Mouse (Mus musculus): ENCODE measurements around the gene Lrrc42. TPM values are rescaled to one million over a fixed set of nuclear protein-coding genes. Genes with fewer than 3 reads are reported as not detected.

Lrrc42 gene
- polyA plus RNA-seq, 1 experiment from 2014 or later, result 70.4 TPM

- ATAC-seq (replicated peaks; ENCODE audit: insufficient number of reproducible peaks, low FRiP score, low TSS enrichment), result no peak
- H3K9me3 ChIP-seq (replicated peaks; ENCODE audit: control insufficient read depth, low read length), result no peaks in the 10 kb centered on the region
- 78% methylated on average over 7 of the region's 7 CpGs for WGBS (ENCODE audit: insufficient replicate concordance)
Measured at GRCm38 (mm10) chr4:107291611-107292272, 38.4 kb upstream of the Lrrc42 start.

GRCm38 (mm10) chr4:107287517-107287916 lies 34.2 kb upstream of the Lrrc42 start:
- 87% methylated on average over 2 of the region's 2 CpGs for WGBS (ENCODE audit: insufficient replicate concordance)
- H3K4me1 ChIP-seq (ENCODE audit: control insufficient read depth, insufficient read depth, low read length), result peaks cover 6% of the 10 kb centered on the region; the same call in 1 of the 2 replicates

More at GRCm38 (mm10) chr4:107291611-107292272, 38.4 kb upstream of the Lrrc42 start:
- Histone ChIP-seq H3K27me3 (ENCODE audit: control insufficient read depth, insufficient read depth, low read length) (no peaks in the 10 kb centered on the region), H3K4me3 (ENCODE audit: low read depth, low read length) (no peak overlapping the region), H3K4me1 (ENCODE audit: control insufficient read depth, insufficient read depth, low read length) (peaks cover 6% of the 10 kb centered on the region; the same call in 1 of the 2 replicates), H3K36me3 (ENCODE audit: control insufficient read depth, insufficient read depth, low read length) (no peaks in the 10 kb centered on the region), H3K4me2 (no peak overlapping the region), H3K27ac (ENCODE audit: low read depth, low read length) (no peak overlapping the region), H3K9ac (ENCODE audit: low read depth, low read length) (no peak overlapping the region)

GRCm38 (mm10) chr4:107286386-107286785 lies 33.1 kb upstream of the Lrrc42 start:
- Histone ChIP-seq H3K4me2 (no peak overlapping the region), H3K9ac (ENCODE audit: low read depth, low read length) (no peak overlapping the region), H3K27me3 (ENCODE audit: control insufficient read depth, insufficient read depth, low read length) (no peaks in the 10 kb centered on the region), H3K4me1 (ENCODE audit: control insufficient read depth, insufficient read depth, low read length) (no peaks in the 10 kb centered on the region), H3K27ac (ENCODE audit: low read depth, low read length) (no peak overlapping the region), H3K4me3 (ENCODE audit: low read depth, low read length) (no peak overlapping the region), H3K9me3 (replicated peaks; ENCODE audit: control insufficient read depth, low read length) (no peaks in the 10 kb centered on the region), H3K36me3 (ENCODE audit: control insufficient read depth, insufficient read depth, low read length) (no peaks in the 10 kb centered on the region)
- WGBS (ENCODE audit: insufficient replicate concordance), result 84% methylated on average over 8 of the region's 8 CpGs
- no peak for ATAC-seq (replicated peaks; ENCODE audit: insufficient number of reproducible peaks, low FRiP score, low TSS enrichment)

More at GRCm38 (mm10) chr4:107287517-107287916, 34.2 kb upstream of the Lrrc42 start:
- Histone ChIP-seq H3K36me3 (ENCODE audit: control insufficient read depth, insufficient read depth, low read length) (no peaks in the 10 kb centered on the region), H3K4me3 (ENCODE audit: low read depth, low read length) (no peak overlapping the region), H3K27ac (ENCODE audit: low read depth, low read length) (no peak overlapping the region), H3K9ac (ENCODE audit: low read depth, low read length) (no peak overlapping the region), H3K4me2 (no peak overlapping the region), H3K27me3 (ENCODE audit: control insufficient read depth, insufficient read depth, low read length) (no peaks in the 10 kb centered on the region), H3K9me3 (replicated peaks; ENCODE audit: control insufficient read depth, low read length) (no peaks in the 10 kb centered on the region)
- ATAC-seq (replicated peaks; ENCODE audit: insufficient number of reproducible peaks, low FRiP score, low TSS enrichment), result no peak

- no peak overlapping the region for H3K4me2 ChIP-seq
- no peak overlapping the region for H3K27ac ChIP-seq (ENCODE audit: low read depth, low read length)
- no peaks in the 10 kb centered on the region for H3K4me1 ChIP-seq (ENCODE audit: control insufficient read depth, insufficient read depth, low read length)
- ATAC-seq (replicated peaks; ENCODE audit: insufficient number of reproducible peaks, low FRiP score, low TSS enrichment), result no peak
- no peaks in the 10 kb centered on the region; the same call in 1 of the 2 replicates for H3K36me3 ChIP-seq (ENCODE audit: control insufficient read depth, insufficient read depth, low read length)
- no peak overlapping the region for H3K9ac ChIP-seq (ENCODE audit: low read depth, low read length)
- H3K4me3 ChIP-seq (ENCODE audit: low read depth, low read length), result no peak overlapping the region
- no peaks in the 10 kb centered on the region for H3K9me3 ChIP-seq (replicated peaks; ENCODE audit: control insufficient read depth, low read length)
- H3K27me3 ChIP-seq (ENCODE audit: control insufficient read depth, insufficient read depth, low read length), result no peaks in the 10 kb centered on the region
- 66% methylated on average over 3 of the region's 3 CpGs for WGBS (ENCODE audit: insufficient replicate concordance)
Measured at GRCm38 (mm10) chr4:107285446-107286200, 32.3 kb upstream of the Lrrc42 start.

GRCm38 (mm10) chr4:107280843-107281475 lies 27.6 kb upstream of the Lrrc42 start:
- whole genome bisulfite sequencing (ENCODE audit: insufficient replicate concordance), result 65% methylated on average over 7 of the region's 7 CpGs
- Histone ChIP-seq H3K36me3 (ENCODE audit: control insufficient read depth, insufficient read depth, low read length) (no peaks in the 10 kb centered on the region; the same call in 1 of the 2 replicates), H3K9ac (ENCODE audit: low read depth, low read length) (no peak overlapping the region), H3K4me1 (ENCODE audit: control insufficient read depth, insufficient read depth, low read length) (no peaks in the 10 kb centered on the region), H3K27ac (ENCODE audit: low read depth, low read length) (no peak overlapping the region), H3K9me3 (replicated peaks; ENCODE audit: control insufficient read depth, low read length) (no peaks in the 10 kb centered on the region), H3K4me2 (no peak overlapping the region), H3K4me3 (ENCODE audit: low read depth, low read length) (no peak overlapping the region), H3K27me3 (ENCODE audit: control insufficient read depth, insufficient read depth, low read length) (no peaks in the 10 kb centered on the region)
- ATAC-seq (replicated peaks; ENCODE audit: insufficient number of reproducible peaks, low FRiP score, low TSS enrichment), result no peak

- Histone ChIP-seq H3K27me3 (ENCODE audit: control insufficient read depth, insufficient read depth, low read length) (no peaks in the 10 kb centered on the region), H3K4me3 (ENCODE audit: low read depth, low read length) (no peak overlapping the region), H3K9ac (ENCODE audit: low read depth, low read length) (no peak overlapping the region), H3K9me3 (replicated peaks; ENCODE audit: control insufficient read depth, low read length) (no peaks in the 10 kb centered on the region), H3K4me1 (ENCODE audit: control insufficient read depth, insufficient read depth, low read length) (no peaks in the 10 kb centered on the region), H3K36me3 (ENCODE audit: control insufficient read depth, insufficient read depth, low read length) (no peaks in the 10 kb centered on the region; the same call in 1 of the 2 replicates), H3K27ac (ENCODE audit: low read depth, low read length) (no peak overlapping the region), H3K4me2 (peak overlapping the region; percentile 14; the same call in 1 of the 2 replicates)
- ATAC-seq (replicated peaks; ENCODE audit: insufficient number of reproducible peaks, low FRiP score, low TSS enrichment), result no peak
- 18% methylated on average over 8 of the region's 8 CpGs for WGBS (ENCODE audit: insufficient replicate concordance)
Measured at GRCm38 (mm10) chr4:107278188-107278707, 24.9 kb upstream of the Lrrc42 start.

GRCm38 (mm10) chr4:107274511-107274910 lies 21.2 kb upstream of the Lrrc42 start:
- Histone ChIP-seq H3K9ac (ENCODE audit: low read depth, low read length) (no peak overlapping the region), H3K4me1 (ENCODE audit: control insufficient read depth, insufficient read depth, low read length) (no peaks in the 10 kb centered on the region), H3K4me2 (no peak overlapping the region), H3K4me3 (ENCODE audit: low read depth, low read length) (no peak overlapping the region), H3K9me3 (replicated peaks; ENCODE audit: control insufficient read depth, low read length) (no peaks in the 10 kb centered on the region), H3K27ac (ENCODE audit: low read depth, low read length) (no peak overlapping the region), H3K36me3 (ENCODE audit: control insufficient read depth, insufficient read depth, low read length) (no peaks in the 10 kb centered on the region), H3K27me3 (ENCODE audit: control insufficient read depth, insufficient read depth, low read length) (no peaks in the 10 kb centered on the region)
- ATAC-seq (replicated peaks; ENCODE audit: insufficient number of reproducible peaks, low FRiP score, low TSS enrichment), result no peak
- WGBS (ENCODE audit: insufficient replicate concordance), result 66% methylated on average over 5 of the region's 5 CpGs

- 80% methylated on average over 4 of the region's 4 CpGs for whole genome bisulfite sequencing (ENCODE audit: insufficient replicate concordance)
- no peaks in the 10 kb centered on the region for H3K4me1 ChIP-seq (ENCODE audit: control insufficient read depth, insufficient read depth, low read length)
- H3K4me3 ChIP-seq (ENCODE audit: low read depth, low read length), result no peak overlapping the region
- no peaks in the 10 kb centered on the region for H3K36me3 ChIP-seq (ENCODE audit: control insufficient read depth, insufficient read depth, low read length)
- no peak overlapping the region for H3K27ac ChIP-seq (ENCODE audit: low read depth, low read length)
- no peak overlapping the region for H3K9ac ChIP-seq (ENCODE audit: low read depth, low read length)
- H3K4me2 ChIP-seq, result no peak overlapping the region
- H3K27me3 ChIP-seq (ENCODE audit: control insufficient read depth, insufficient read depth, low read length), result no peaks in the 10 kb centered on the region
- H3K9me3 ChIP-seq (replicated peaks; ENCODE audit: control insufficient read depth, low read length), result no peaks in the 10 kb centered on the region
- ATAC-seq (replicated peaks; ENCODE audit: insufficient number of reproducible peaks, low FRiP score, low TSS enrichment), result no peak
Measured at GRCm38 (mm10) chr4:107273683-107274082, 20.4 kb upstream of the Lrrc42 start.

All from heart, embryonic 11.5 days (tissue).